Mouse (Mus musculus) urinary bladder, adult 2 months (tissue): ENCODE results near the gene 0610012G03Rik. TPM values are rescaled to one million over a fixed set of nuclear protein-coding genes. Genes with fewer than 3 reads are reported as not detected.
"Not testable (repeated sequence)": the region's sequence is repeated elsewhere in the genome, so short reads cannot be mapped to it uniquely, and the experiment has no call there.

ENCODE experiments used
- DNase-seq: peaks from one replicate; pipeline ENCODE4 v3.0.0; 2022; ENCODE audit warnings: low spot score
- polyA plus RNA-seq: library from polyadenylated mRNA; depleted of rRNA; stranded (reverse); fragments of >200 nt; gene quantifications from 2 replicates; pipeline ENCODE4 v1.2.3, GENCODE M21; 2012; rRNA removed

0610012G03Rik gene
- polyA plus RNA-seq: 30.8 and 39.6 TPM in 2 replicates

DNA sequence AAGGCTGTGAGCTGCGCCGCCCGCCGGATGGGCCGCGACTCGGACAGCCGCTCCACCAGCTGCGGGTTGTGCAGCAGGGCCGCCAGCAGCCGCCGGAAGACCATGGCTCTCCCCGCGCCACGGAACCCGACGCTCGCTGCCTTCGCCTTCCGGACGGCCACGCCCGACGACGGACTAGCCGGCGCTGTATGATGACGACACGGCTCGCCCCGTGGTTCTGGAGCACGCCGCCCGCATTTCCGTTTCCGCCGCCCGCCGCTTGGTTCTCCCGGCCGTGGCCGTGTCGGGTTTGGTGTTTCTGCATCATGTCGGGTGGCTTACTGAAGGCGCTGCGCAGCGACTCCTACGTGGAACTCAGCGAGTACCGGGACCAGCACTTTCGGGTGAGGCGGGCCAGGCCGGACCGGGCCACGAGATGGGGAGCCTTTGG is at the start of gene 0610012G03Rik, which contains the start of gene Ncbp2:
TSS of gene 0610012G03Rik (minus strand) at position 150 of the 430 bp plus-strand sequence.
TSS of gene Ncbp2 (plus strand) at position 169 of the 430 bp plus-strand sequence.
- DNase-seq: peak; percentile 90

DNA sequence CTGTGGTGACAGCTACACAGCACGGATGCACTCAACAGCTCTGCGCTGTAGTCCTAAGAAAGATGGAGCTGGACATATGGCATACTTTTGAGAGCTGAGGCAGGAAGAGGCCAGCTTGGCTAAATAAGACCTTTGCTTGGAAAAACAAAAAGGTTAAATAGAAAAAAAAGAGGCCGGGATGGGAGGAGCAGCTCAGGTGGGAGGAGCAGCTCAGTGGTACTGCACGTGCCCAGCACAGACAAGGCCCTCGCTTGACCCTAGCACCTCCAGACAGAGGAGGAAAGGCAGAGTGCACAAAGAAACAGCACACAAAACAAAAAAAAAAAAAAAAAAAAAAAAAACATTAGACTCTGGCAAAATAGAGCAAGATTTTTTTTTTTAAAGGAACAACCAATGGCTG is 48.1 kb upstream of the 0610012G03Rik start:
- no peak for DNase-seq

DNA sequence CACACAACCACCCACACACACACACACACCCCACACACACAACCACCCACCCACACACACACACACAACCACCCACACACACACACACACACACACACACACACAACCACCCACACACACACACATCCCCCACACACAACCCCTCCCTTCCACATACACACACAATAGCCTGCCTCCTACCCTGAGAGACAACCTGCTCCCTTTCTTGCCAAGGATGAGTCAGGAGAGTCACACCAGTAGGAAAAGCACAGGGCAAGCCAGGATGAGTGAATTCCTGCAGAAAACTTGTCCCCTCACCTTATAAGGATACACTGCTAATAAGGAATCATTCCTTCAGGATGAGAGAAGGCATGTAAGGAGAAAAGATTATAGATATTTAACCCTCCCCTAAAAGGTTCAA is 45.7 kb upstream of the 0610012G03Rik start:
- no peak for DNase-seq

DNA sequence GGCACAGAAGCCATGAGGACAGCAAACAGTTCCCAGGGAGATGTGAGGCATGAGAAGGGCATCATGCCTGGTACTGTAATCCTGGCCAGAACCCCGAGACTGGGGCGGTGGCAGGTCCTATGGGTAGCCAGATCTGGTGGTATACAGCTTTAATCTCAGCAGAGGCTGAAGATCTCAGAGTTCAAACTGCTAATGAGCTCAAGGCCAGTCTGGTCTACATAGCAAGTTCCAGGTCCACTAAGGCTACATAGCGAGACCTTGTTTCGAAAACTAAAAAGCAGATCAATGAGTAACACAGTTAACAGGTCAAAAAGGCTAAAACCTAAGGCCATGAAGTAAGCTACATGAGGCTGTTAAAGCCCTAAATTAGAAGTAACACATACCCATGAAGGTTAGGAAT is 44.9 kb upstream of the 0610012G03Rik start:
- DNase-seq: no peak

DNA sequence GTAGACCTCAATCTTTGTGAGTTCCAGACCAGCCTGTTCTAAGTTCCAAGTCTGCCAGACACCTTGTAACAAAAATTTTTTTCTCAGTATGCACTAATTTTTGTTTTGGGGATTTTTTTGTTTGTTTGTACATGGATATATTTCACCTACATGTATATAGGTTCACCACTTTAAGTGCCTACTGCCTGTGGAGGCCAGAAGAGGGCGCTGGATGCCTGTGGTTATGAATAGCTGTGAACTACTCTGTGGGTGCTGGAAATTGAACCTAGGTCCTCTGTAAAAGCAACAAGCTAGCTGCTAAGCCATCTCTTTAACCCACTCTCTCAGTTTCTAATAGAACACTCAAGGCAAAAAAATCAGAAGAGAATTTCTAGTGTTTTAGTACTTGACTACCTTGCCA is 43.7 kb upstream of the 0610012G03Rik start:
- DNase-seq: no peak

DNA sequence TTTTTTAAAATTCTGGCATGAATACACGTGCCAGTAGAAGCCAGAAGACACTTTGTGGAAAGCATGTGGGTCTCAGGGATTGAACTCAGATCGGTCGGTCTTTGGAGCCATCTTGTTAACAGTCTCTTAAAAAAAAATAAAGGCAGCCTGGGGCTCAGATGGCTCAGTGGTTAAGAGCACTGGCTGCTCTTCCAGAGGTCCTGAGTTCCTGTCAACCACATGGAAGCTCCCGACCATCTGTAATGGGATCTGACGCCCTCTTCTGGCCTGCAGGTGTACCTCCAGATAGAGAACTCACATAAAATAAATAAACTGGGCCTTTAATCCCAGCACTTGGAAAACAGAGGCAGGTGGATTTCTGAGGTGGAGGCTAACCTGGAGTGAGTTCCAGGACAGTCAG is 32.7 kb upstream of the 0610012G03Rik start:
- DNase-seq: no peak

DNA sequence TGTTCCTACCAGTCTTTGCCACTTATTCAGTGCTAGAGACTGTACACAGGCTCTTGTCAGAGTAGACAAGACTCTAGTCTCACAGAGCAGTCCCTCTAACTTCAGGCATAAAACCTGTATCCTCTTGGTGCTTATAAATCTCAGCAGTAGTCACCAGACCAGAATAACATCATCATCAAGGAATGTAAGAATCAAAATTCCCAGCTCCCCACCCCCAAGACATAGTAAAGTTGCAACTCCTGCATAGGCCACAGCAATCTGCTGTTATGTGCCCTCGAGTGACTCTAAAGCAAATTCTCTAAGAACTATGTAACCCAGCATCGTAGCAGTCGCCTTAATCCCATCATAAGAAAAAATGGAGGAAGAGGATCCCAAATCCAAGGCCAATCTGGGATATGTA is 31.2 kb upstream of the 0610012G03Rik start:
- no peak for DNase-seq

DNA sequence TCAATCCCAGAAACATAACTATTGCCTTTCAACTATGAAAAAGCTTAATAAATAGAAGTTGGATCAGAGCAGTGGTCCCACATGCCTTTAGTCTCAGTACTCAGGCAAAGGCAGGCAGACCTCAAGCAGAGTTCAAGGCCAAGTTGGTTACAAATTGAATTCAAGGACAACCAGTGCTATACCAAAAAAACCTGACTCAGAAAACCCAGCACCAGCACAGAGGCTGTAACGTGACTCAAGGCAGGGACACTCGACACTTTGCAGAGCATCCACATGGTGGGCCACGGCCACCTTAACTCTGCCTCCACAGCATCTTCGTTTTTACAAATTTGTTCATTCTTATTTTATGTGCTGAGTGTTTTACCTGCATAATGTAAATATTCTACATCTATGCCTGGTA is 27.0 kb upstream of the 0610012G03Rik start:
- DNase-seq: no peak

DNA sequence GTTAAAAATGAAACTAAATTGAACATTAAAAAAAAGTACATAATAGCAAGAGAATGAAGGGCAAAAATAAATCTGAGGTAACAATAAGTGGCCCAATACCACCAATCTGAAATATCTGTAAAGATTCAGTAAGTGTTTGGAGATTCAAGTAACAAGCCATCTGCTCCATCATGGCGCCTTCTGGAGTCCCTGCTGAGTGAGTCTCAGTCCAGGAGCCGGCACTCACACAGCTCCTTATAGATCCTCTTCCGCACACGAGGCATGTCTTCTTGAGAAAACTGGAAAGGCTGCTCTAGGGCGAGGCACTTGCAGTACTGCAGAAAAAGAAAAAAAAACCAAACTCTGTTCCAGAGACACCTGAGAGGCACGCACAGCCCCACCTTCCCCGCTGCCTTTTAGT is 14.9 kb upstream of the 0610012G03Rik start:
- no peak for DNase-seq

DNA sequence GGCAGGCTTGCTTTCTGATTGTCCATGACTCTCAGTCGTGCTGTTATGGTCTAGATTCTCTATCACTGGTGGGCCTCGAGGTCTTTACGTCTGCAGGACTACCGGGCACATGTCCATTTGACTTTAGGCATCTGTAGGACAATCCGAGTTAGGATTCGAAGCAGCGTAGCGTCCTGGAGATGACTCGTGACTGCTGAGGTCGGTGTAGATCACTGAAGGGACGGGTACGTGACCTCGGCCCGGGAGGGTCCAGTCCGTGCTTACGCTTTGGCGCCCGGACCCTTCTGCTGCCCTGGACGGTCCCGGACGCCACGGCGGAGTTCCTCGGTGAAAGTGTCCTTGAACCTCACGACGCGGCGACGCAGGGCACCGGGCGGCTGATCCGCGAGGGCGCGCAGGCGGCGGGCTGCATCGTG is 385 bp downstream of the 0610012G03Rik start:
- DNase-seq: no peak

DNA sequence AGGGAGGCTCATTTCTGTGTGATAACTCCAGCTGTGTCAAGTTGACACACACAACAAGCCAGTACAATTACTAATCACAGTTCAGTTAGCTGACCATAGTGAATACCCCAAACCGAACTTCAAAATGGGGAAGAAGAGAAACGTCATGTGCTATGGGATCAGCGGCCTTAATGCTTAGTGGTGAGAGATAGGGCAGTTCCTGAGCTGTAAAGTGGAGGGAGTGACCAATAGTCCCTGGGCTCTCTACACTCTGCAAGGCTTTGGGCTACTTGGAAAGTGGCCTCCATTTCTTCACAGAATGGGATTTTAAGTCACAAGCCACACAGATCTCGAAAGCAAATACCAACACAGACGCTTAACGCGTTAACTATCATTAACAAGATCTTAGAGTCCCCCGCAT is 961 bp downstream of the 0610012G03Rik start:
- DNase-seq: no peak

DNA sequence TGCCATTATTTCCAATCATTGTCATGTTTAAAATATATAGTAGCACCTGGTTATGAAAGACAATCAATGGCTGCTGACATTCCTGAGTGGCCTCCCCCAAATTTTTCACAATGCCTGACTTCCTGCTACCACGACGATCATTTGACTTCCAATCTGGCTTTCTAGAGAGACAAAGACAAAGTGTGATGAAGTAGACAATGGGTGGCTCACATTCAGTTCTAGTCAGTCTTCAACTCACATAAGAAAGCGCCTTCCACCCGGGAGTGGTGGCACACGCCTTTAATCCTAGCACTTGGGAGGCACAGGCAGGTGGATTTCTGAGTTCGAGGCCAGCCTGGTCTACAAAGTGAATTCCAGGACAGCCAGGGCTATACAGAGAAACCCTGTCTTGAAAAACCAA is 2.3 kb downstream of the 0610012G03Rik start:
- not testable (repeated sequence) for DNase-seq

DNA sequence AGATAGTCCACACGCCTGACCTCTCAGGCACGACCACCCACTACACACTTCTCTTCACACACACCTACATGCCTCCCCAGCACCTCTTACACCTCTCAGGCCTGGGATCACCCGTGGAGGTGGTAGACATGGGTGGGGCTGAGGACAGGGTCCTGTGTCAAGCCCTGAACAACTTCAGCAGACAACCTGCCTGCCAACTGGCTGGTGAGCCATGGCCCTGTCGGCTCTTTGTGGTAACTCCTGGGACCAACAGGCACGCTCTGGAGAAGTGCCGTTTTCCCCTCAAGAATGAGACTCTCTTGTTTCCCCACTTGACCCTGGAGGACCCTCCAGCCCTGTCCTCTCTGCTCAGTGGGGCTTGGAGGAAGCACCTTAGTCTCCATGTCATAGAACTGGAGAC is 2.9 kb downstream of the 0610012G03Rik start:
- no peak for DNase-seq

DNA sequence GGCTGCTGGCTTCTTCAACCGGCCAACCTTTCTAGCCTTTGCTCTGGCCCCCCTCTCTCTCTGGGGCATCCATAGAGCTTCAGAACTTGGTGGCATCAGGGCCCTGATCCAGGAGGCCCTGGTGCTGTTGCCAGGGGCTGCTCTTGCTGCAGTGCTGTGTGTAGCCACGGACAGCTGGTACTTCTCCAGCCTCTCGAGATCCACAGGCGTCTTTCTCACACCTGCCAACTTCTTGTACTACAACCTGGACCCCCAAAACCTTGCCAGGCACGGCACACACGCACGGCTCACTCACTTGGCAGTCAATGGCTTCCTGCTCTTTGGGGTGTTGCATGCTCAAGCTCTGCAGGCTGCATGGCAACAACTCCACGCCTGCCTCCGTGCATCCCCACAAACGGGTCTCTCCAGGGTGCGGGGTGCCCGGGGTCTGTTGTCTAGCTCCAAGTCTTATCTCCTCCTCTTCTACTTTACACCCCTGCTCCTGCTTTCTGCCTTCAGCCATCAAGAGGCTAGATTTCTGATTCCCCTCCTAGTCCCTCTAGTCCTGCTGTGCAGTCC is 3.5 kb downstream of the 0610012G03Rik start:
- no peak for DNase-seq

DNA sequence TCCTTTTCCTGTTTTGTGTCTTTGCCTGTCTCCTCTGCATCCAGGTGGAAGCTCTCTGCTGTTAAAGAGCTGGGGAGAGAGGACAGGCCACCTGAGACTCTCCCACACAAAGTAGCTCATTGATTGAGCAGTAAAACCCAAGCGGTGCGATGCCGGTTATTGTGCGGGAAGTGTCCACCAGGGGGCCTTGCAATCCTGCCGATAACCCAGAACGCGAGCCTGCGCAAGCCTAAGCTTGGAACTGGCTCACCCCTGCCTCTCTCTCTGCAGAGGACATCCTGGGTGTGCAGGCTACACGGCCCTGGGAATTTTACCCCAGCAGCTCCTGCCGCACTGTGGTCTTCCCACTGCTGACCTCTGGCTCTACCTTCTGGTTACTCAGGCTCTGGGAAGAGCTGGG is 4.3 kb downstream of the 0610012G03Rik start:
- DNase-seq: peak; percentile 59

DNA sequence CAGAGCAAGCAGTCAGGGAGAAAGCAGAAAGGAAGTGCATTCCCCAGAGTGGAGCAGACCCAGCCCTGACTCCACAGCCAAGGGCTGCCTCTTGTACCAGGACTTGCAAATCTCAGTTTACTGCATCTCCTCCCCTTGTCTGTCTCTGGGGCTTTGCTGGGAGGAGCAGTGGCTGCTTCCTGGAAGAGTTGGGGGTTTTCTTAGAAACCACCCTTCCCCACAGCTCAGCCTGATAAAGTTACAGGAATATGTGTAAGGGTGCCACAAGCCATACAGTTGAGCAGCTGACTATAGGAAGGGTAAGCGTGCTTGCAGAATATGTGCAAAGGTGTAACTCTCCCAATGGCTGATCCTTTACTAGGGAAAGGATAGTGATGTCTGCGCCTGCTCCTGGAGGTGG is 7.7 kb downstream of the 0610012G03Rik start:
- no peak for DNase-seq

DNA sequence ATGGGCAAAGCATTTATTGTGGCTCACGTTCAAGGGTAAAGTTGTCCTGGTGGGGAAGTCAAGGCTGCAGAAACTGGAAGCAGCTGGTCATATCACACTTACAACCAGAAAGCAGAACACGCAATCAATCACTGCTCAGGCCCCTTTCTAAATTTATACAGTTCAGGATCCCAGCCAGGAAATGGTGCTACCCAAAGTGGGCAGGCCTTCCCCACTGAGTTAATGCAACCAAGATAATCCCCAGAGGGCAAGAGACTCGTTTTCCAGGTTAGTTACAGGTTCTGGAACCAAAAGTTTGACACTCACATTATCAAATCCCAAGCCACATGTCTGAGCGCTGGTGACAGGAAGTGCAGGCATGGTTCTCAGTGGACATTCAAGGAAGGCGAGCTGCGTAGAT is 9.4 kb downstream of the 0610012G03Rik start:
- no peak for DNase-seq

DNA sequence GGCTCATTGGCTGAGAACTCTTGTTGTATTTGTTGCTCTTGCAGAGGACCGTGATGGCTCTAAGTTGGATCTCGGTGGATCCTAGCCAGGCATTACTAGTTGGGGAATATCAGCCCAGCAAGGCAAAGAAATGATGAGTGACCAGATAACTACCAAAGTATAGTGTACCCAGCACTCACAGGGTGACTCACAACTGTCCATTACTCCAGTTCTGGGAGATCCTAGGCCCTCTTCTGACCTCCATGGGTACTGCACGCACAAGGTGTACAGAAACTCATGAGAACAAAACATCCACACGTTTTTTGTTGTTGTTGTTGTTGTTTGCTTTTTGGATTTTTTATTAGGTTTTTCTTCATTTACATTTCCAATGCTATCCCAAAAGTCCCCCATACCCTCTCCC is 11.7 kb downstream of the 0610012G03Rik start:
- DNase-seq: no peak

DNA sequence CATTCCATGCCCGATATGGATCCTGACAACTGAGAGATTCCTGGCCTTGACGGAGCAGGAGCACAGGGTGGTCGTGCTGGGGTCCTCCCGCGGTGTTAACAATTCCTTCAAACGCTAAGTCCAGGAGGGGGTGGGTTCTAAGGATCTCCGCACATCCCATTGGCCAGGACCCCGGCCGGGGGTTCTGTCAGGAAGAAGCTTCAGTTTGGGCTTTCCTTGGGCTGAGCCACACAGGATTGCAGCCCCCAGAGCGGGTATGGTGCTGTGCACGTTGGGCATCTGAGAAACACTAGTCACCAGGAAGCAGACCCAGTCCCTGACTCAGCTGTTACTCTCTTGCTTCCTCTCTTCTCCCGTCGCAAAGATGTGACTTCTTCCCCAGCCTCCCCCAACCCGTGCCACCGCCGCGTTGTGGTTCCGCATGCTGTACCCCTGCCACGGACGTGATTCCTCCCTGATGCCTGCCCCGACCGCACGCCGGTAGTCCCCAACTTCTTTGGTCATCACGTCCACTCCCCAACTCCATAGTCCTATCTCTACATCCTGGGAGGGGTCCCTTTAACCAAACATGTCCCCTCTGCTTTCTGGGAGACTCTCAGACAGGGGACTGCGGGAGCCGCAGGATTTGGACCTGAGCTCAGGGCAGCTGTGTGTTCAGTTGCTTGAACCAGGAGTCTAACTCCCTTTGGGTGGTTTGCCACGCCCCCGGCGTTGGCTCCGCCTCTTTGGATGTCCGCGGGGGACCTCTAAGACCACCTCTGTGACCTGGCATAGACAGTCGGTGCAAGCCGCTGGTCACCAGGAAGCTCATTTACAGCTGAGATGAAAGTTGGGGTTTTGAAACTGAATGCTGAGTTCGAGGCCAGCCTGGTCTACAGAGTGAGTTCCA is 13.0 kb downstream of the 0610012G03Rik start:
- DNase-seq: no peak

DNA sequence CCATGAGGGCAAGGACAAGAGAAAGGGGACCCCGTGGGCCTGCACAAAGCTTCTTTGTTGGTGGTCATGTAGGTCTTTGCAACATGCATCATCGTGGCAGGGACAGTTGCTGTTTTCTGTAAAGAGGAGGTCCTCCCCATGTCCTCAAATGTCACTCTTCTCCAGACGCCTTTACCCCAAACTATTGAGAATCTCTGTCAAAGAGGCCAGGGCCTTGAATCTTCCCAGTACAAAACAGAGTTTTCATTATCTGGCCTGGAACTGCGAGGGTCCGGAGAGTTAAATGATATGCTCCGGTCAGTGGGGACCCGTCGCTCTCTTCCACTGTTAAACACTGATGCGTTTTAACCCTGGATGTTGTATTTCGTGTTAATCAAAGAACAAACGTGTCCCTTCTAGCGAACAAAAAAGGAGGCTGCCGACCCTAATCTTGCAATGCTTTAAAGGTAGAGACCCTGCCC is 13.7 kb downstream of the 0610012G03Rik start:
- DNase-seq: no peak

DNA sequence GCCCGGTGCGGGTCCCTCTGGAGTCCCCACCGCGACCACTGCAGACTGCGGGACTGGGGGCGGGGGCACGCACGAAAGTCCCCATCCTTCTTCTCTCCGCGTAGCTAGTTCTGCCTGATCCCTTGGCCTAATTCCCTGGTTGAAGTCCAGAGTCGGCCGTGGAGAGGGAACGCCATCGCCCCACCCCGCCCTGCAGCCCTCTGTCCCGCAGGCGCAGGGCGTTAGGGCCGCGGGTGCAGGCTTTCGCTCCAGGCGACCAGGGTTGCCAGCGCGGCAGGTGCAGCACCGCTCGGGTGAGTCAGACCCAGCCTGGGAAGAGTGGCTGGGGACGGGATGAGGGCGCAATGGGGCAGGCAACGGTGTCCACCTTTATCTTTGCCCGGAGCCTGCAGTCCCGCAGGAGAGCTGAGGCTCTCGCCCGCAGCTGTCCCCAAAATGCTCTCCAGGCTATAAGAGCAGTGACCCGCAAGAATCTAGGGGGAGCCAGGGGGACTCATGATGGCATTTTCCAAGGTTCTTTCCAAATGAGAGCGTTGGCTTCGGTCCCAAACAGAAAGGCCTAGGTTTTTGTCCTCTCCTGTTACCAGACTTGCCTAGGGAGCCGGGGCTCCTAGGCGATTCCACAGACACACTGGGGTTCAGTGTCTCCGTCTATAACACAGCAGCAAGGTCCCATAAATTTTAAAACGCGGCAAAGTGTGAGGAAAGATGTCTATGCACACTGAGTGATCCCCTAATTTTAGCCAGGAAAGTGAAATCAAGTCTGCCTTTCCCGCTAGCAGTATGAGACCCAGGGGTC is 14.3 kb downstream of the 0610012G03Rik start, which contains the start of gene Pigz:
TSS of gene Pigz (plus strand) at position 101 of the 799 bp plus-strand sequence.
- peak; percentile 39 for DNase-seq
